Mouse (Mus musculus) cortical plate, adult 2 months (tissue): ENCODE results near the gene Cemip.

ENCODE experiments used
- CTCF ChIP-seq: fragments of 200-500 bp; IDR thresholded peaks from 2 replicates; pipeline ENCODE4 v1.5.1; 2011; ENCODE audit warnings: mild to moderate bottlenecking, control low read depth, low read length; ENCODE audit not compliant: insufficient read depth; ENCODE audit errors: extremely low read depth
- POLR2A ChIP-seq: fragments of 200-500 bp; IDR thresholded peaks from 2 replicates; pipeline ENCODE4 v1.6.1; 2011; ENCODE audit warnings: mild to moderate bottlenecking, low read length, control low read depth; ENCODE audit not compliant: insufficient read depth; ENCODE audit errors: extremely low read depth

GRCm38 (mm10) chr7:83920241-83920640 is 166.1 kb downstream of the Cemip start:
- TF ChIP-seq POLR2A: no peak
- TF ChIP-seq CTCF: no peak
